Mouse (Mus musculus) granulocyte monocyte progenitor cell, adult 5-6 weeks (primary cell): ENCODE results near the gene Csmd2. TPM values are rescaled to one million over a fixed set of nuclear protein-coding genes. Genes with fewer than 3 reads are reported as not detected.

ENCODE experiments used
- ATAC-seq: replicated peaks from 2 replicates; pipeline ENCODE4 v1.8.0; 2016; ENCODE audit warnings: mild to moderate bottlenecking, moderate TSS enrichment, inconsistent platforms; ENCODE audit not compliant: poor library complexity, severe bottlenecking
- total RNA-seq, 2 experiments: library from RNA; stranded (forward) in 1 of 2; stranded (reverse) in 1 of 2; fragments of 200-712, 200-1000 nt in 1 of 2; fragments of >200 nt in 1 of 2; fragmentation: Nextera tagmentation in 1 of 2; gene quantifications; 2 replicates each; pipeline ENCODE4 v1.2.3; 2014 to 2017

Csmd2 gene
- total RNA-seq, 2 experiments from 2014 or later: not detected

DNA sequence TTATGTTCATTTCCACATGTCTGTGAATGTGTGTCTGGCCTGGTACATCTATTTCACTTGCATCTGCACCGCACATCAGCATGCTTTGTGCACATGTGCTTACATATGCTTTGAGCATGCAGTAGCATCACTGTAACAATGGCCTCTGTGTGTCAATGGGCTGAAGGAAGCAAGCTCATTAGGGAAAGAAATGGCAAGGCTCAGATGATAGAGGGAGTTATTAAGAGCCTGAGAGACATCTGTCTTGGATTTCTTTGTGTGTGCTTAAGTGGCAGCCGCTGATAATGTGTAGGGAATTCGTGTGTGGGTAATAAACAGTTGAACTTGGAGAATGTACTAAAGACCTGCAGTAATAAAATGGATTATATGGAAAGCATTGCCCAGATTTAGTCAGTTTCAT lies 413.9 kb downstream of the Csmd2 start:
- ATAC-seq: no peak

DNA sequence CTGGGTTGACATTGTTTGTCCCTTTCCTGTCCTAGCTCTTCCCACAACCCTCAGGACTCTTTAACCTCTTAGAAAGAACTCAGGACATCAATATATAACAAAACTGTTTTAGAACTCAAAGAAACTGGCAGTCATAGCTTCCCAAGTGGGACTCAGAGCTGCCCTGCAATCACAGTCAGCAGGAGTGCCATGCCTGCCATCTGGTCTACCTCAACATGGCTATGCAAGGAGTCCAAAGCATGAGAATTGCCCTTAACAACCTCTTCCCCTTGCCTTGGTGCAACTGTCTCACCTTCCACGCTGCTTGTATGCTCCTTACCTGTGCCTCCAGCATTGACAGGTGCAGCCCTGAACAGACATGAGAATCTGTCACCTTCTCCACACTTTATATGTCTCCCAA lies 415.0 kb downstream of the Csmd2 start:
- ATAC-seq: no peak

DNA sequence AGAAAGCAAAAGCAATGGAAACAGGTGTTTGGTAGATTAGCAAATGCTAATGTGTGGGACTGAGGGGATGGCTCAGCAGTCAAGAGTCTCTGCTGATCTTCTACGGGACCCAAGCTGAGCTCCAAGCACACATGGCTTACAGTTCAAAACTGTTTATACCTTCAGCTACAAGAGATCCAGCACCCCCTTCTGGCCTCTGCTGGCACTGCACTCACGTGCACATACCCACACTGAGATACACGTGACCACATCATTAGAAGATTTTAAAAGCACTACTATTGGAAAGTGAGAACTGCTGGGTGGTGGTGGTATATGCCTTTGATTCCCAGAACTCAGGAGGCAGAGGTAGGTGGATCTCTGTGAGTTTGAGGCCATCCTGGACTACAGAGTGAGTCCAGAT lies 417.9 kb downstream of the Csmd2 start:
- ATAC-seq: no peak

DNA sequence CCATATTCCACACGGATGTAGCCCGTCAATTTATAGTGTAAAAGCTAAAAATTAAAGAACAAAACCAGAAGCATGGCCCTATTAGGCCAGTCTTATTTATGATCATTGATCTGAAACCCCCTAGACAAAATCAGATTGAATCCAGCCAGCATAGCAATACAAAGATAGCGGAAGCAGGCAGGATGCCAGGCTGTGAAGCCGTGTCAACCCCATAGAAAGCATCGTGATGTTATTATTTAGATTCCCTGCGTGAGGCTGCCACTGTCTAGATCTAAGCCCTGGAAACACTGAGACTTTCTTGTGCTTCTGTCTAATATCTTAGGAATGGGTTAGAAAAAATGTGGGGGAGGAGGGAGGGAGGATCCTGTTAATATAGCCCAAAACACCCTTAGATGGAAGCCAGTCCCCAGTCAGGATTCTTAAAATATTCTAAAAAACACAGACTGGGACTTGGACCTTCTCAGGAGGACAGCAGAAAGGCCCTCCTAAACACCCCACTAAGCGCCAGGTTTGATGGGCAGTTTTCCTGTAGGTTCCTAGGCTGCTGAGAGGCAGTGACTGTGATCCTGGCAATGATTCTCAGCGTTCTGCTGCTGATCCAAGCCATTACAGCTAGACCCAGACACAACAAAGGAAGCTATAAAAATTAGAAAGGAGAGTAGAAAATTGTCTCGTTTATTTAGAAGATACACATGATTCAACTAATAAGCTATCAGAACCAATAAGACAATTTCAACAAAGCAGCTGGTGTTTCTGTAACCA lies 419.6 kb downstream of the Csmd2 start:
- ATAC-seq: no peak

DNA sequence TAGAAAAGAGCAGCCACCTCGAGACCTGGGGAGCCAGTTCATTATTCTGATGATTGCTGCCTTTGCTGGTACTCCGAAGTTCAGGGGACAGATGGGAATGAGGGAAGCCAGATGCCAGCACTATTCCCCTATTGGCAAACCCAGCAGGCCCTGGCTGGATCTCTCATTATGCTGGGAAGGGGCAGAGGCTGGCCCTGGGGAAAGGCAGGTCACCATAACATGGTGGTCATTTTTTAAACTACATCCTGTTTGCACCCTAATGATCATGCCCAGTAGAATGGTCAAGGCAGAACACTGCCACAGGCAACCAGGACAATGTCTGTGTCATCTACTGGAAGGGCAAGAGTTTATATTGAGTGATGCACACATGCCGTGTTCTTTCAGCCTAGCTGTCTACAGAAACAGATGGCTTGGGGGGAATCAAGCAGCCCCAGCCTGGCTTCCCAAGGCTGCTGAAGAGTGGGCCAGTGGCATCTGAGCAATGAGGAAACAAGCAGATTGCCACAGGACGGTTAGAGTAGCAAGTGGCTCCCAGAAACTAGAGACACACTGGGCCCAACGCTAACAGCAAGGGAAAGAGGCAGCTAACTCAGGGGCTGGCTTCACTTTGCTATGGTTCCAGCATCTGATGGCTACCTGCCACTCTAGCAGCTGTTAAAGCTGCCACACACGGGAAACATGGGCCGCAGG lies 424.4 kb downstream of the Csmd2 start:
- no peak for ATAC-seq

DNA sequence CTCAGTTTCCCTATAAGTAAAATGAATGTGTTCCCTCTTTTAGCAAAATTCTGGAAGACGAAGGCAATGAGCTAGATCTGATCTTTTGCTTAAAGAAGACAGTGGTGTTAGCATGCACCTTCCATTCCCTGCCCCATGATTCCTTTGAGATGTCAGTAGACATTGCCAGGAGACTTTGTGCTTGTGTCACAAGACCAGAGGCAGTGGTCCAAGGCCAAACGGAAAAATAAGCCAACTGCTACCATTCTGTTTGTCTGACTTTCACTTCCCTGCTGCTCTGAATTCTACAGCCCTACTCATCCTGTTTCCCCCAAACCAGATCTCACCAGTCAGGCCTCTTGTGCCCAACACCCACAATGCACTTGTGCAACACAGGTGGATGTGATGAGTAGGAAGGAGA lies 427.1 kb downstream of the Csmd2 start:
- ATAC-seq: no peak

DNA sequence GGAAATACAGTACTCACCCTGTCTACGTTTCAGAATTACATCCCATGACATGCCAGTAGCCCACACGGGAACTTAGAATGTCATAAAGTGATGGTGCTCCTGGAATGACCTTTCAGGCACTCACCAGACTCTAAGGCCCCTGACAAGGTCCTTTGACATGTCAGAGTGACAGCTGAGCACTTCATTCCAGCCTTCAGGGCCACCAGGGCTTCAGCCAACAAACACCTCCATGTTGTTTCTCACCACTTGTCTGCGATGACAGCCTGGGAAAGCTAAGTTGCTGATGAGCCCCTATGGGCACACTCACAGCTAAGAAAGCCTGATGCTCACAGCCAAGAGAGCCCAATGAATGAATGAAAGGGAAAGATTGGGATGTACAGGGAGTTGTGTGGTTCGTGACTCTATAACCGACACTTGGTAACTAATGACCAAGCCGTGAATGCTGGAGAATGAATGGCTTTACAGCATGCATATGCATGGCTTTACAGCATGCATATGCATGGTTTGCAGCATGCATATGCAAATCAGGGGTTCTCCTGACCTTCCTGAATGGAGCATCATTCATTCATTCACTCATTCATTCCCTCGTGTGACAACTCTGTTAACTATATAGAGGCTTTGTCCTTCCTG lies 432.4 kb downstream of the Csmd2 start:
- no peak for ATAC-seq

DNA sequence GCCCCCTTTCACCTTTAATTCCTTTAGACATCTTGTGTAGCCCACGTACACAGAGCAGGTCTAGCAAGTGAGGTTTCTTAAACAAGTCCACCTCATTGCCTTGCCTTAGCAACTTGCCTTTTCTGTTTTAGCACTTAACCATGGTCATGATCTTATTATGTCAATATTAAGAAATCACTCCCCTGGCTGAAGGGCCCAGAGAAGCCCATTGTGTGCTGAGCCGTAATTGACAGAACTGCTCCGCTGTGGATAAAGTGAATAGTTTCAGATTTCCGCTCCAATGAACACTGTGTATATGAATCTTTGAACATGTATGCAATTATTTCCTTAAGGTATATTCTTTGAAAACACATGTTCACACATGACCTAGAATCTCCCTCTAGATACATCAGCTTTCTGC lies 434.8 kb downstream of the Csmd2 start:
- ATAC-seq: no peak

DNA sequence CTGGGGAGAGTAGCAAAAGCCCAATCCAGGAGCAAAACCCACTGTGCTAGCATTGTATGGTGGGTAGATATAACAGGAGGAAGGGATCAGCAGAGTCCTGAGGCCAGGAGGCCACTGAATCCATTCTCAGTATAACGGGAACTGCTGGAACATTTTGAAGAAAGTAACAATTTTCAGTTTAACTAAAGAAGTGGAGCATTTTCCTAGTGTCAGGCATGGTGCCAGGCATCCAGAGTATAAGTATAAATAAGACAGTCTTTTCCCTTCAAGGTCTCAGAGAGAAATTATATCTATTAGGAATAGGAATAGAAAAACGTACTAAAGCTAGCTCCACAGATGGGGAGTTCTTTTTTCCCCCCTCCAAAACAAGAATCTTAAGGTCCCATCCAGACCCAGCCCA lies 437.7 kb downstream of the Csmd2 start:
- ATAC-seq: no peak

DNA sequence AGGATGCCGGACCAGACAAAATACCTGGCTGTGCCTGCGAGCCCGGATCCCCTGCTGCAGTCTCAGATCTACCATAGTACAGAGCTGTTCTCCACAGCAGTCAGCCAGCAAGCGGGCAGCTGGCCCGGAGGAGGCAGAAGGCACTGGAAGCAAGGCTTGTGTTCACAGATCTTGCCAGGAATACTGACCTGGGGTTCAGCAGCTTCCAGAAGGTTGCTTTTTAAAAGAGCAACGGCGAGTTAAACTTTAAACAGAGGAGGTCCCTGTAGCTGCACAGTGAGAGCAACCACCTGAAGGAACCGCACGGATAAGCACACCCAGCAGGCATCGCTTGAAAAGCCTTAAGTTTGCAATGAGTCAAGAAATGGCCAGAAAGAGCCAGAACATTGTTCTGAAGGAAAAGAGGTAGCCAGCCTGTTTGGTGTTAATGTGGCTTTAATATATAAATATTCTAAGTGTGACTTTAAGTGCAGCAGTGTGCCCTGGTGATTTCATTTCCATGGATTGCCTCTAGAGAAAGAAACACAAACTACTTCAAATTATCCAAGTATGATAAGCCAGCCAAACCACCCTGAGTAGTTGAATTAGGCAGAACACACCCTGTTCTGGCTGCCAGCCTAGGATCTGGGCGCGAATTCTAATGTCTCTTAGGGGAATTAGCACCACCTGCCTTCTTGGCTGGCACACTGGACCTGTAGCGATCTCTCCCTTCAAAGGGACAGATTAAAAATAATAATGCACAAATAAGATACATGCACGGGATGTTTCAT lies 439.8 kb downstream of the Csmd2 start:
- no peak for ATAC-seq

DNA sequence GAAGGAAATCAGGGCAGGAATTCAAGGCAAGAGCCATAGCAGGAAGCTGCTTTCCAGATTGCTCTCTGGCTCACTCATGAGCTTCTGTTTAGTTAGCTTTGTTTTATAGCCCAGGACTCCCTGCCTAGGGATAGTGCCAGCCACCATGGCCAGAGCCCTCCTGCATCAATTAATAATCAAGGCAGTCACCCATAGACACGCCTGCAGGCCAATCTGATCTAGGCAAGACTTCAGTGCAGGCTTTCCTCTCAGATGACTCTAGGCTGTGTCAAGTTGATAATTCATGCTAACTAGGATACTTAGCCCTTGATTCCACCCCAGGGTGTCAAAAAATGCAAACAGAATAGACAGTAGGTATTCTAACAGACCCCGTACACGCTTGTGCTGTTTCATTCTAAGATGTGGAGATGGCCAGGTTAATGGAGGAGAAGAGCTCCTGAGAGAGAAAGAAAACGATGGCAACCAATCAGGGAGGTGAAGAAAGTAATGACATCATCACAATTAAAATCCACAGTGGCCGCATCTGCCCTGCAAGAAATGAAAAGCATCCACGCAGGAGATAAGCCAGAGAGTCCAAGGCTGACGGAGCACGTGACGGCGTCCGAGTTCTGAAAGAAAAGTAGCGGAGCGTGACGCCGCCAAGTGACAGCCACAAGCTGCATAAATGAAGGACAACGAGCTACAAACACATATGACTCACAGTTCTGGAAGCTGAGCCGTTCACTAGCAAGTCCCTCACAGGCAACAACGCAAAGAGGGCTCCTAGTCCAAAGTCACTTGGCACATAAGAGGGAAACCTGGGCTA lies 440.8 kb downstream of the Csmd2 start:
- ATAC-seq: no peak

DNA sequence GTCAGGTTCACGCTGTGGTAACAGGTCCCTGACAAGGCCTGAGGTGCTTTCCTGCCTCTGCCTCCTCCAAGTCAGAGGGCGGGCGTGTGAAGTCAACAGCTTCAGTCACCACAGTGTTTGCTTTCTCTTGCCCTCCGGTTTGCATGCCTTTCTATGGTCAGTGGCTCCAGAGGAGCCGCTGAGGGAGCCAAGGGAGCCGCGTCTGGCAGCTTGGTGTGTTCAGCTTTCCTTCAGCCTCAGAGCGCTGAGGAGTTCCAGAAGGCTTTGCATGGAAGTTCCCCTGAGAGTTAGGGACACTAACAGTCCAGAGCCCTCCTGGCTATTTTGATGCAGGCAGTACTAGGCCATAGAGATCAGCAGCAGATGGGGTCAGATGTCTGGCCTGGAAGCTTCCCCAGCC lies 441.9 kb downstream of the Csmd2 start:
- no peak for ATAC-seq

DNA sequence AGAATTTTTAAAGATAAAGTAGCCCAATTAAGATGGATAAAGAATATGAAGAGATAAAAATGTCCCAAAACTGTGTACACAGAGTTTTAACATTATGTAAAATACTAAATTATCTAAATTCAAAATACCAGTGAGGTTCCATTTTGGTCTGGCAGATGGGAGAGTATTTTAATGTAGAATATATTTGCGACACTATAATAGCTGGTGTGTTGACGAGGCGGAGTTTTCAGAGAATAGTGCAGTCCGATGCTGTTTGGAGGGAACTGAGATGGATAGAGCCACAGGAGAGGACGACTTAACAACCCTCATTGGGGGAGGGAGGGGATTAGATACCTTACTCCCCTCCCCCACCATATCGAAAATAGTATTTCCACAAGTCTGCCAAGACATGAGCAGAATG lies 452.9 kb downstream of the Csmd2 start:
- ATAC-seq: no peak

DNA sequence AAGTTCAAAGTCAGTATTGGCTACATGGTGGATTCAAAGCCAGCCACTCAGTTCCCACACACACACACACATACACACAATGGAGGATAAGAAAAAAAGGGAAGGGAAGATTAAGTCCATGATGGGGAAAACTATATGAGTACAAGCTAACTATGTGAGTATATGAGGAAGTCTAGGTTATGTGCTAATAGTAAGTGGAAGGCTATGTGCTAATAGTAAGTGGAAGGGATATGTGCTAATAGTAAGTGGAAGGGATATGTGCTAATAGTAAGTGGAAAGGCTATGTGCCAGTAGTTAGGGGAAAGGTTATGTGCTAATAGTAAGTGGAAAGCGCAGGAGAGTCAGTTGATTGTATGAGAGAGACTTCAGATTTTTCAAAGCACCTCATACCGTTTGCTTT lies 453.6 kb downstream of the Csmd2 start:
- no peak for ATAC-seq

DNA sequence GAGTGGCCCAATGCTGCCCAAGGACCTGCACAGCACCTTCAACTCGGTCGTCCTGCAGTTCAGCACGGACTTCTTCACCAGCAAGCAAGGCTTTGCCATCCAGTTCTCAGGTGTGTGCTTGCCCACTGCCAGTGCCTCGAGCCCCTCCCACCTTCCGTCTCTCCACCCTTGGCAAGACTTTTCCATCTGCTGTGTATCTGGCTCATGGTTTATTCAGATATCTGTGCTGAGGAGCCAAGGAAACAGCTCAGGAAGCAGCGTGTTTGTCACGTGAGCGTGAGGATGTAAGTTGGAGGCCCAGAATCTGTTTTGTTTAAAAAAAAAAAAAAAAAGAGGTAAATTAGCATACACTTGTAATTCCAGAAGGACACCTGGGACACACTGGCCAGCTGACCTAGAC lies 455.1 kb downstream of the Csmd2 start:
- no peak for ATAC-seq

DNA sequence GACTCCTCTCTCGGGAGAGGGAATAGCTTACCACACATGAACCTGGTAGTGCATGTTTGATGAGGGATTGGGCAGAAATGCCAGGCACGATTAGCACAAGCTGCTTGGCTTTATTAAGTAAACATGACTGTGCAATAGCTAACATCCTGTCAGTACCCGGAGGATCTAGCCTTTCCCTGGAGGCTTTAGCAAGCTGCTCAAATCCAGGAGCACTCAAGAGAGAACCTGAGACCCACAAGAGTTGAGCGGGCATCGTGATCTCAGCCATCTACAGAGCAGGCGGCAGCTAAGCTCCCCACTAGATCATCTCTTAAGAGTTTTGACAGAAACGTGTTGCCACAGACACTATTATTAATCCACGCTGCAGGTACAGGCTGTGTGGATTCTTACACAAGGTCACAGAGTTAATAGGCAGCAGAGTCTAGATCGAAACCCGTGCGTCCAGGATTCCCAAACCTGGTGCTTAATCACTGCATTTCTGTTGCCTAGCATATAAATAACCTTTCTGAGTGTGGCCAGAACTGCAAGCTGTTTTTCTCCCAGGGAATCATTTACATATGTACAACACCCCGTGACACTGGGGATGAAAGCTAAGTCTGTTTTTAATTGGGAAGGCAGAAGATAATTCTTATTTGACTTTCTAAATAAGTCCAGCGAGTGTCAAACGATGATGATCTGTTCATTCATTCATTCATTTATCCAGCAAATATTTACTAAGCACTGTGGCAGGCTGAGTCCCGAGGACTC lies 458.0 kb downstream of the Csmd2 start:
- no peak for ATAC-seq

DNA sequence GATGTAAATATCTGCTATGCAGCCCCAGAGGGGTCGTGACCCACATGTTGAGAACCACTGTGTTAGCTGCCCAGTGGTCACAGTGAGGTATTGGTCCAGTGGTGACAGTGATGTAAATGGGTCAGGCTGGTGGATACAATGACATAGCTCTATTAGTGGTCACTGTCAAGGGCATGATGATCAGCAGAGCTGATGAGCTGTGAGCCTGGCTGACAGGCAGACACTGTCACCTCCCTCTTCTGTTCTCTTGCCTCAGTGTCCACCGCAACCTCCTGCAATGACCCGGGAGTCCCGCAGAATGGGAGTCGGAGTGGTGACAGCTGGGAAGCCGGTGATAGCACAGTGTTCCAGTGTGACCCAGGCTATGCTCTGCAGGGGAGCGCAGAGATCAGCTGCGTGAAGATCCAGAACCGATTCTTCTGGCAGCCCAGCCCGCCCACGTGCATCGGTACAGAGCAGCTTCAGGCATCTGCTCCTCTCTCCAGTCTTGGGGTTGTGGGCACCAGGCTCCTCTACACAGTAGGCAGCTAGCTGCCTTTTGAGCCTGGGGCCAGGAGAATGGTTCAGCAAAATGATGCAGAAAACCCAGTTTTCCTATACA lies 461.3 kb downstream of the Csmd2 start:
- no peak for ATAC-seq

DNA sequence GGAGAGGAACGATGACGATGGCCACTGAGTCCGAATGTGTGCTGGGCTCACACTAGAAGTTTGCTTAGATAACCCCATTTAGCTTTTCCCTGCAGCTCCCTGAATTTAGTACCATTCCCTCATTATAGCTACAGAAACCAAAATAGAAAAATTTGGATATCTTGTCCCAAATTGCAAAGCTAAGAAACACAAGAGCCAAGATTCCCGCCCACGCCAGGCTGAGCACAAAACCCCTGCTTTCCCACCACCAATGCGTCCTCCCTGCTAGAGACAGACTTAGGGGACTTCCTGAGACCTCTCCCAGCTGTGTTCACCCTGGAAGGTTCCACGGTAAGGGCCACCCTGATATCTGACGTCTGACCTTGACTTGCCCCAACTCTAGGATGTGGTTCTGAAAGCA lies 462.5 kb downstream of the Csmd2 start:
- no peak for ATAC-seq

DNA sequence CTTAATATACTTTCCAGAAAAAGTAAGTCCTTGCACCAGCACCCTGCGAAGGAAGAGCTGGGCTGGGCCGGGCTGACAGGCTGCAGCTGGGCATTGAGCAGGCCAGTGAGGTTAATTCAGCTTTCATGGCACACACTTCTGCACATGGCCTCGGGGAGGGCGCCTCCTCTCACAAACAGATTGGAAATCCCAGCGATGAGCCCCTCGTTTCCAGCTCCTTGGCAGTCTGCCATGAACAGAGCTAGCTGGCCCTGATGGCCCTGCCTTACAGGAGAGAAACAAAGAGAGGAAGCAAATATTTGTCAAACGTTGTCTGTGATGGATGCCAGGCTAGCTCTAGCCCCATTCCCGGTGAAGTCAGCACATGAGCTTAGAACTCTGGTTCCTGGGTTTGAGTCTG lies 463.3 kb downstream of the Csmd2 start:
- no peak for ATAC-seq
